Mouse (Mus musculus) midbrain, embryonic 11.5 days (tissue): Measurements from ENCODE around the gene Sirt7. TPM values are rescaled to one million over a fixed set of nuclear protein-coding genes. Genes with fewer than 3 reads are reported as not detected.

Experiments
- ATAC-seq: fragments of 200-750 bp; cut with Nextera tagmentation; 2 replicates; pipeline ENCODE4 v1.8.0; 2017; ENCODE audit warnings: moderate TSS enrichment, moderate library complexity; ENCODE audit not compliant: low FRiP score
- DNase-seq: peaks from one replicate; pipeline ENCODE4 v3.0.0; 2015; ENCODE audit warnings: low spot score; ENCODE audit errors: missing footprints
- H3K27ac ChIP-seq: fragments of 300-500 bp; sonication (generic); 2 replicates; pipeline ENCODE4 v1.5.1; 2014; ENCODE audit warnings: low read depth, low read length
- H3K27me3 ChIP-seq: fragments of 300-500 bp; sonication (generic); 2 replicates; pipeline ENCODE4 v1.6.1; 2014; ENCODE audit warnings: mild to moderate bottlenecking, low read length, moderate library complexity, mixed read lengths; ENCODE audit not compliant: control insufficient read depth, insufficient read depth
- H3K36me3 ChIP-seq: fragments of 300-500 bp; sonication (generic); 2 replicates; pipeline ENCODE4 v1.6.1; 2014; ENCODE audit warnings: mild to moderate bottlenecking, low read length, moderate library complexity, mixed read lengths; ENCODE audit not compliant: control insufficient read depth, insufficient read depth
- H3K4me1 ChIP-seq: fragments of 300-500 bp; sonication (generic); 2 replicates; pipeline ENCODE4 v1.6.1; 2014; ENCODE audit warnings: low read length; ENCODE audit not compliant: control insufficient read depth, insufficient read depth
- H3K4me2 ChIP-seq: fragments of 300-500 bp; sonication (generic); 2 replicates; pipeline ENCODE4 v1.6.1; 2014; ENCODE audit warnings: mild to moderate bottlenecking, moderate library complexity
- H3K4me3 ChIP-seq: fragments of 300-500 bp; sonication (generic); 2 replicates; pipeline ENCODE4 v1.5.1; 2014; ENCODE audit warnings: low read depth, low read length
- H3K9ac ChIP-seq: fragments of 300-500 bp; sonication (generic); 2 replicates; pipeline ENCODE4 v1.6.1; 2014; ENCODE audit warnings: low read length
- H3K9me3 ChIP-seq: fragments of 300-500 bp; sonication (generic); 2 replicates; pipeline ENCODE4 v1.6.1; 2016; ENCODE audit warnings: low read length; ENCODE audit not compliant: control insufficient read depth
- WGBS: fragments of 180-500 bp; shearing (Covaris S2); extraction: QIAGEN DNeasy Blood & Tissue Kit; methylation state at CpG from one replicate; pipeline ENCODE4 v1.1.7; 2014; 5-methylcytosine and 5-hydroxymethylcytosine counted together
- polyA plus RNA-seq: library from polyadenylated mRNA; unstranded; fragments of >200 nt; fragmentation: Nextera tagmentation; extraction: Ambion mirVana; gene quantifications from 2 replicates; pipeline ENCODE4 v1.2.1, GENCODE M21; 2014

The Sirt7 gene
- polyA plus RNA-seq, 1 experiment from 2014 or later, result 33.2 TPM

GRCm38 (mm10) chr11:120576365-120576981 lies 48.6 kb downstream of the Sirt7 start:
- ATAC-seq, result no peak
- H3K9me3 ChIP-seq, result no peaks in the 10 kb centered on the region
- H3K4me1 ChIP-seq, result peaks cover 23% of the 10 kb centered on the region
- H3K4me3 ChIP-seq, result no peak overlapping the region
- no peak overlapping the region for H3K4me2 ChIP-seq
- 88% methylated on average over 3 of the region's 3 CpGs for WGBS
- DNase-seq, result no peak
- no peak overlapping the region for H3K9ac ChIP-seq
- H3K27ac ChIP-seq, result no peak overlapping the region
- H3K27me3 ChIP-seq, result no peaks in the 10 kb centered on the region
- H3K36me3 ChIP-seq, result peaks cover 22% of the 10 kb centered on the region

DNA sequence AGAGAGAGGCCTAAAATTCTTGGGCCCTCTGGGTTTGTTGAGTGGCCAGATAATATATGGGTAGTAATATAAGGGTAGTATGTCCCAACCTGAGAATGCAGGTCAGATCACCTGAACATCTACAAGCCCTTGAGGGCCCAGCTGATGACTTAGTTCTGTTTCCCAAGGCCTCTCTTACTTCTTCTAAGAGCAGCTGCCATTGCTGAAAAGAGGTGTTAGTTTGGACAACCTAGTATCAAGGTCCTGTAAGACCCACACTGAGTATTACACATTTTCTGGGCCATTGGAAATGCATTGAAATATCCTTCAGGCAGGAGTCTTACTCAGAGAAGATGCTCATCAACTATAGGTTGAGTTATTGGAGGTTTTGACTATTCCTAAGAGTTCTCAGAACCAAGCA lies 49.1 kb downstream of the Sirt7 start:
- no peak overlapping the region for H3K9ac ChIP-seq
- no peaks in the 10 kb centered on the region for H3K9me3 ChIP-seq
- H3K4me2 ChIP-seq, result no peak overlapping the region
- H3K4me3 ChIP-seq, result no peak overlapping the region
- no peaks in the 10 kb centered on the region for H3K27me3 ChIP-seq
- ATAC-seq (no peak), DNase-seq (no peak)
- peaks cover 27% of the 10 kb centered on the region for H3K4me1 ChIP-seq
- H3K36me3 ChIP-seq, result peaks cover 23% of the 10 kb centered on the region
- H3K27ac ChIP-seq, result no peak overlapping the region

- DNase-seq (no peak), ATAC-seq (no peak)
- H3K4me3 ChIP-seq, result no peak overlapping the region
- H3K4me1 ChIP-seq, result peaks cover 20% of the 10 kb centered on the region
- WGBS, result 80% methylated on average over 2 of the region's 2 CpGs
- H3K27ac ChIP-seq, result no peak overlapping the region
- no peaks in the 10 kb centered on the region for H3K27me3 ChIP-seq
- no peaks in the 10 kb centered on the region for H3K9me3 ChIP-seq
- peaks cover 30% of the 10 kb centered on the region for H3K36me3 ChIP-seq
- H3K9ac ChIP-seq, result no peak overlapping the region
- H3K4me2 ChIP-seq, result no peak overlapping the region
Observed at GRCm38 (mm10) chr11:120575046-120575445, 50.0 kb downstream of the Sirt7 start.

- H3K27ac ChIP-seq, result no peak overlapping the region
- no peaks in the 10 kb centered on the region for H3K9me3 ChIP-seq
- peak overlapping the region; percentile 97 for H3K4me3 ChIP-seq
- 50% methylated on average over 5 of the region's 5 CpGs for WGBS
- DNase-seq (no peak), ATAC-seq (no peak)
- H3K9ac ChIP-seq, result peak overlapping the region; percentile 96; the same call in 1 of the 2 replicates
- H3K4me2 ChIP-seq, result peak overlapping the region; percentile 57
- H3K27me3 ChIP-seq, result no peaks in the 10 kb centered on the region
- peaks cover 12% of the 10 kb centered on the region for H3K4me1 ChIP-seq
- peaks cover 29% of the 10 kb centered on the region for H3K36me3 ChIP-seq
Observed at GRCm38 (mm10) chr11:120574278-120574600, 50.8 kb downstream of the Sirt7 start.

- peaks cover 12% of the 10 kb centered on the region for H3K4me1 ChIP-seq
- H3K36me3 ChIP-seq, result peaks cover 24% of the 10 kb centered on the region
- H3K4me2 ChIP-seq, result peak overlapping the region; percentile 57
- under 1% methylated on average over 23 of the region's 23 CpGs for WGBS
- peak; percentile 33; the same call in 1 of the 2 replicates for ATAC-seq
- no peak for DNase-seq
- peak overlapping the region; percentile 96 for H3K9ac ChIP-seq
- peak overlapping the region; percentile 97 for H3K4me3 ChIP-seq
- H3K27me3 ChIP-seq, result no peaks in the 10 kb centered on the region
- peak overlapping the region; percentile 89 for H3K27ac ChIP-seq
- H3K9me3 ChIP-seq, result no peaks in the 10 kb centered on the region
Observed at GRCm38 (mm10) chr11:120573585-120574277, 51.3 kb downstream of the Sirt7 start.

DNA sequence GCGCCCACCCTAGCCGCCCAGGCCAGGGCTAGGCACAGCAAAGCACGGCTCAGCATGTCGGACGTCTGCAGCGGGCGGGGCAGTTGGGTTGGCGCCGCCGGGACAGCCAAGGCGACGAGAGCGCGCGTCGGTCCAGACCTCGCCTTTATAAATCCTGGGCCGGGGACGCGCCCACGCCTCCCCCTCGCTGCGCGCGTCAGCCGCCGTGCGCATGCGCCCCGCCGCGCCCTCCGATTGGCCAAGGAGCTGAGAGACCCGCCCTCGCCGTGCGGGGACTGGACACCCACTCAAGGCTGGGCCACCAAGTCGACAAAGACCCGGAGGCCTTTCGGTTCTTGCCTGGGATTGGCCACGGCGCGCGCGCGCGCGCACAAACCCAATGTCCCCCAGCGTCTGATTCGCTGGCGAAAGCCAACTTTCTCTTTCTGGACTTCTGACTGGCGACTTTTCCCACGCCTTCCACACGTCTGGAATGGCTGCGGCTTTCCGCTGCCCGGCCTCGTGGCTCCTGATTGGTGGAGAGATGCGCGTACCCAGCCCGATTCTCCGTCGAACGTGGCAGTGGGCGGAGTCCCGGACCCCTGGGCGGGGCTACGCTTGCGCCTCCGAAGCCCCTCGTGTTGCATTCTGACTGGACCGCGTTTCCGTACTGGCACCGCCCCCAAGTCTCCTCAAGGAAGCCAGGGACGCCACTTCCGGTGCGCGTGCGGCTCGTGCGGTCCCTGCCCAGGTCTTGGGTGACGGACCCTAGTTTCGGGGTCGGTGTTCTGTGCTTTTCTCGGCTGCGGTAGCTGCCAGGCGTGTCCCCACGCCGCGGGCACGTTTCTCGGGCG lies 52.1 kb downstream of the Sirt7 start, which contains the start of gene P4hb:
P4hb (minus strand) TSS at position 502 of the 833 bp plus-strand sequence.
- Histone ChIP-seq H3K36me3 (peaks cover 24% of the 10 kb centered on the region), H3K9me3 (no peaks in the 10 kb centered on the region), H3K4me1 (peaks cover 12% of the 10 kb centered on the region), H3K27me3 (no peaks in the 10 kb centered on the region), H3K27ac (peak within 1 kb of the TSS; percentile 89), H3K4me2 (peak within 1 kb of the TSS; percentile 57), H3K4me3 (peak within 1 kb of the TSS; percentile 97), H3K9ac (peak within 1 kb of the TSS; percentile 96)
- DNase-seq (peak; percentile 100), ATAC-seq (peak; percentile 97)
- under 1% methylated on average over 93 of the region's 94 CpGs for whole genome bisulfite sequencing

- Histone ChIP-seq H3K4me1 (peaks cover 12% of the 10 kb centered on the region), H3K4me2 (peak overlapping the region; percentile 57), H3K27me3 (no peaks in the 10 kb centered on the region), H3K9me3 (no peaks in the 10 kb centered on the region), H3K27ac (peak overlapping the region; percentile 89), H3K36me3 (peaks cover 23% of the 10 kb centered on the region), H3K9ac (peak overlapping the region; percentile 96), H3K4me3 (peak overlapping the region; percentile 97)
- peak; percentile 54 for ATAC-seq
- WGBS, result under 1% methylated on average over 21 of the region's 24 CpGs
- no peak for DNase-seq
Observed at GRCm38 (mm10) chr11:120572417-120572751, 52.7 kb downstream of the Sirt7 start.

DNA sequence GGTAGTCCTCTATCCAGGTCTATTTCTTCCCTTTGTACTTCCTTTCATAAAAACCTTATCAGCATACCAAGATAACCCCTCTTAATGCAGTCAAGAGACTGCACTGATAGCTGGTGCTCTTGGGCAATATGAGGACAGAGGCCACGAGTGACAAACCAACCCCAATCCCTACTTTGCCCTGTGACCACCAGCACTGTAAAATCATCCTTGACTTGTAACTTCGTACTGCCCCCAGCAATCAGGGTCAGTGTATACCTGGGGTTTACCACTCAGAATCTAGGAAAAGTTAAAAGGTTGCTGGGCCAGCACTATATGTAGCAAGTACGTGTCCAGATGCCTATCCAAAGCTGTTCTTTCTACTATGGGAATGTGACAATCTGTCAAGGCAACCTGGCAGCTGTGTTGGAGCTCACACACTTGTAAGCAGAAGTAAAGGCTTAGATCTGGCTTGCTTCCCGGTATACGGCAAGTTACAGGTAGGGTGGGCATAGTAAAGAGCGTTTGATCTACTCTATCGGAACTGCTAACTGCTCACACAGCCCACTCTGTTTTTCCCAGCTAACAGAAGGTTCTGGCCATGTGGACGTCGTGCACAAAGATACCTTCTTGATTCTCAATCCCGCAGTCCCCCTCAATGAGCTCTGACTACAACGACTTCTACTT lies 53.2 kb downstream of the Sirt7 start:
- Histone ChIP-seq H3K9ac (peak overlapping the region; percentile 96), H3K27me3 (no peaks in the 10 kb centered on the region), H3K27ac (peak overlapping the region; percentile 89; the same call in 1 of the 2 replicates), H3K36me3 (peaks cover 23% of the 10 kb centered on the region), H3K4me2 (peak overlapping the region; percentile 57), H3K9me3 (no peaks in the 10 kb centered on the region), H3K4me3 (peak overlapping the region; percentile 97), H3K4me1 (peaks cover 12% of the 10 kb centered on the region)
- ATAC-seq (no peak), DNase-seq (peak; percentile 88)
- WGBS, result 21% methylated on average over 11 of the region's 11 CpGs
